Mouse (Mus musculus) olfactory bulb, adult 2 months (tissue): ENCODE data around the gene 1700017B05Rik.

Experiments
- CTCF ChIP-seq: fragments of 200-500 bp; IDR thresholded peaks from 2 replicates; pipeline ENCODE4 v1.5.1; 2012; ENCODE audit warnings: low read depth, mild to moderate bottlenecking, low read length, moderate library complexity; ENCODE audit not compliant: insufficient read depth
- POLR2A ChIP-seq: fragments of 200-500 bp; IDR thresholded peaks from 2 replicates; pipeline ENCODE4 v1.6.1; 2012; ENCODE audit warnings: mild to moderate bottlenecking, low read depth, low read length, moderate library complexity; ENCODE audit not compliant: insufficient read depth

DNA sequence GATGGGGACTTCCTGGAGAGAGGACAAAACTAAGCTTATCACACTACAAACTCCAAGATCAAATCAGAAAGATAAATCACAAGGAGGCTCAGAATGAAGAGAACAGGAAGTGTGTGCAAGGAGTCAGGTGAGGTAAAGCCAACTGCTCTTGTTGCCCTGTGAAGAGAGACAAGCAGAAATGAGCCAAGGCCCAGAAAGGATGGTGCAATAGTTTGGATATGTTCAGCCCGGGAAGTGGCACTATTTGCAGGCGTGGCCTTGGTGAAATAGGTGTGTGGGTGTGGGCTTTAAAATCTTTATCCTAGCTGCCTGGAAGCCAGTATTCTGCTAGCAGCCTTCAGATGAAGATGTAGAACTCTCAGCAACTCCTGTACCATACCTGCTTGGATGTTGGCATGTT lies 38.4 kb upstream of the 1700017B05Rik start:
- no peak for TF ChIP-seq CTCF
- no peak for TF ChIP-seq POLR2A
